Mouse (Mus musculus) cortical plate, adult 2 months (tissue): ENCODE measurements around the gene Atpaf2.

Source experiments
- CTCF ChIP-seq: fragments of 200-500 bp; IDR thresholded peaks from 2 replicates; pipeline ENCODE4 v1.5.1; 2011; ENCODE audit warnings: mild to moderate bottlenecking, control low read depth, low read length; ENCODE audit not compliant: insufficient read depth; ENCODE audit errors: extremely low read depth
- POLR2A ChIP-seq: fragments of 200-500 bp; IDR thresholded peaks from 2 replicates; pipeline ENCODE4 v1.6.1; 2011; ENCODE audit warnings: mild to moderate bottlenecking, low read length, control low read depth; ENCODE audit not compliant: insufficient read depth; ENCODE audit errors: extremely low read depth

GRCm38 (mm10) chr11:60422046-60422668 is 3.9 kb upstream of the Atpaf2 start:
- TF ChIP-seq POLR2A = no peak
- TF ChIP-seq CTCF = peak; percentile 8; the same call in 1 of the 2 replicates
